Mouse (Mus musculus): ENCODE measurements around the gene Nmrk2. TPM values are rescaled to one million over a fixed set of nuclear protein-coding genes. Genes with fewer than 3 reads are reported as not detected.

The Nmrk2 gene
- polyA plus RNA-seq (2015; fragmentation: Nextera tagmentation; extraction: Ambion mirVana) = not detected in 2 replicates

GRCm38 (mm10) chr10:81201807-81202758, at the start of gene Nmrk2:
Gene Nmrk2, minus strand, starts transcription at chr10:81202051.

GRCm38 (mm10) chr10:81232580-81233225, 30.9 kb upstream of the Nmrk2 start, which contains the start of gene Zfr2:
Gene Zfr2, plus strand, starts transcription at chr10:81233155.

GRCm38 (mm10) chr10:81230438-81231332, 28.8 kb upstream of the Nmrk2 start, which contains the start of gene Atcay:
Gene Atcay, minus strand, starts transcription at chr10:81230833.

GRCm38 (mm10) chr10:81183805-81184204, 18.0 kb downstream of the Nmrk2 start, which contains the start of gene 4930442H23Rik:
Gene 4930442H23Rik, minus strand, starts transcription at chr10:81183849.

GRCm38 (mm10) chr10:81182336-81183333, 19.2 kb downstream of the Nmrk2 start, which contains the start of gene Dapk3:
Gene Dapk3, plus strand, starts transcription at chr10:81183005.

GRCm38 (mm10) chr10:81176466-81177271, 25.2 kb downstream of the Nmrk2 start, which contains the start of gene Eef2:
Gene Eef2, plus strand, starts transcription at chr10:81176631.

DNA sequence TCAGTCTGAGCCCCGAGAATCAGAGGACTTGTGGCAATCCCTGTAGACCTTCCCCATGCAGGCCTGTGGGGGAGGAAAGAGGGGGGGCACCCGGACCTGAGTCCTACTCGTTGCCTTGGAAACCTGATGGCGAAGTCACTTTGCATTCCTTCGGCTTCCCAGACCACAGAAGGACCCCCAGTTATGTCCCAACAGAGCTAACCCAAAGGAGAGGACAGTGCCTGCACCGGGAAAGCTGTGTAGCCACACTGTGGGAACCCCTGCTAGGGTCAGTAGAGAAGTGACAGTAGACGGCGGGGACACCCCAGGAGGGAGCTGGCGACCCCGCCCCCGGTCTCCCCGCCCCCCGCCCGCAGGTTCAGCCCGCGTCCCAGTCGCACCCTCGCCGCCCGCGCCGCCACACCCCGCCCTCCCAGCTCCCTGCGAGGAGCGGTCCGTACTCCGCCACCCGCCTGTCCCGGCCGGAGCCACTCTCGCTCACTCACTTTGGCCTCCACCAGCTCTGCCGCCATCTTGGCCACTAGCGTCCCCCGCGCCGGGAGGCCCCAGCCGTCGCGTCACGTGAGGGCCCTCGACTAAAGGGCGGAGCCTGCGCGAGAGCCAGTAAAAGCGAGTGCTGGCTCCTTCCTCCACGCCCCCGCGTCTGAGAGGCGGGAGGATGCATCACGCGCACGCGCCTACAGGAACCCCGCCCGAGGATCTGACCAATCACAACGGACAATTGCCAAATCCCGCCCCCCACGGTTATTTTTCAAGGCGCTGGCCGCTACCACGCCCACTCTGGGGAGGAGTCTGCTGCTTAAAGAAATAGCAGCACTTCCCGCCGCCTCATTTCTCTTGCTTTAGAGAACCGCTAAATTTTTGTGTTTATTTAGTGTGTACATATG, 34.4 kb downstream of the Nmrk2 start, which contains the start of gene Pias4:
Gene Pias4 (minus strand): TSS at position 724 of the 887 bp plus-strand sequence.

Other genes with a start within 250 kb of the Nmrk2 start
- gene Gng7, start 187.1 kb downstream of the Nmrk2 start, polyA plus RNA-seq (2015; fragmentation: Nextera tagmentation; extraction: Ambion mirVana) = 0.67 and 0.95 TPM in 2 replicates
- not detected in 2 replicates for gene Diras1, start 176.4 kb downstream of the Nmrk2 start, polyA plus RNA-seq (2015; fragmentation: Nextera tagmentation; extraction: Ambion mirVana)
- gene Slc39a3, start 164.6 kb downstream of the Nmrk2 start, polyA plus RNA-seq (2015; fragmentation: Nextera tagmentation; extraction: Ambion mirVana) = 5.5 and 7.1 TPM in 2 replicates
- gene Sgta, start 141.9 kb downstream of the Nmrk2 start, polyA plus RNA-seq (2015; fragmentation: Nextera tagmentation; extraction: Ambion mirVana) = 54.6 and 63.6 TPM in 2 replicates
- gene Thop1, start 132.0 kb downstream of the Nmrk2 start, polyA plus RNA-seq (2015; fragmentation: Nextera tagmentation; extraction: Ambion mirVana) = 19.3 and 20.4 TPM in 2 replicates
- 0.30 and 0.38 TPM in 2 replicates for gene Creb3l3, start 103.2 kb downstream of the Nmrk2 start, polyA plus RNA-seq (2015; fragmentation: Nextera tagmentation; extraction: Ambion mirVana)
- gene Map2k2, start 96.1 kb downstream of the Nmrk2 start, polyA plus RNA-seq (2015; fragmentation: Nextera tagmentation; extraction: Ambion mirVana) = 93.5 and 93.8 TPM in 2 replicates
- 59.5 and 59.9 TPM in 2 replicates for gene Zbtb7a, start 66.8 kb downstream of the Nmrk2 start, polyA plus RNA-seq (2015; fragmentation: Nextera tagmentation; extraction: Ambion mirVana)
- gene Pias4, start 34.1 kb downstream of the Nmrk2 start, polyA plus RNA-seq (2015; fragmentation: Nextera tagmentation; extraction: Ambion mirVana) = 25.3 and 25.7 TPM in 2 replicates
- 454 and 484 TPM in 2 replicates for gene Eef2, start 25.4 kb downstream of the Nmrk2 start, polyA plus RNA-seq (2015; fragmentation: Nextera tagmentation; extraction: Ambion mirVana)
- 22.4 and 23.8 TPM in 2 replicates for gene Dapk3, start 19.0 kb downstream of the Nmrk2 start, polyA plus RNA-seq (2015; fragmentation: Nextera tagmentation; extraction: Ambion mirVana)
- not detected in 2 replicates for gene 4930442H23Rik, start 18.2 kb downstream of the Nmrk2 start, polyA plus RNA-seq (2015; fragmentation: Nextera tagmentation; extraction: Ambion mirVana)
- gene Atcay, start 28.8 kb upstream of the Nmrk2 start, polyA plus RNA-seq (2015; fragmentation: Nextera tagmentation; extraction: Ambion mirVana) = not detected in 2 replicates
- 0.65 and 0.82 TPM in 2 replicates for gene Zfr2, start 31.1 kb upstream of the Nmrk2 start, polyA plus RNA-seq (2015; fragmentation: Nextera tagmentation; extraction: Ambion mirVana)
- gene Matk, start 50.9 kb upstream of the Nmrk2 start, polyA plus RNA-seq (2015; fragmentation: Nextera tagmentation; extraction: Ambion mirVana) = 4.1 and 6.0 TPM in 2 replicates
- 126 and 131 TPM in 2 replicates for gene Mrpl54, start 64.9 kb upstream of the Nmrk2 start, polyA plus RNA-seq (2015; fragmentation: Nextera tagmentation; extraction: Ambion mirVana)
- gene Apba3, start 64.9 kb upstream of the Nmrk2 start, polyA plus RNA-seq (2015; fragmentation: Nextera tagmentation; extraction: Ambion mirVana) = 17.8 and 19.1 TPM in 2 replicates
- 0.53 and 1.2 TPM in 2 replicates for gene Tjp3, start 89.5 kb upstream of the Nmrk2 start, polyA plus RNA-seq (2015; fragmentation: Nextera tagmentation; extraction: Ambion mirVana)
- 15.4 and 20.0 TPM in 2 replicates for gene Pip5k1c, start 90.9 kb upstream of the Nmrk2 start, polyA plus RNA-seq (2015; fragmentation: Nextera tagmentation; extraction: Ambion mirVana)
- 27.4 and 29.3 TPM in 2 replicates for gene Cactin, start 119.1 kb upstream of the Nmrk2 start, polyA plus RNA-seq (2015; fragmentation: Nextera tagmentation; extraction: Ambion mirVana)
- gene Tbxa2r, start 126.7 kb upstream of the Nmrk2 start, polyA plus RNA-seq (2015; fragmentation: Nextera tagmentation; extraction: Ambion mirVana) = 13.1 and 18.9 TPM in 2 replicates
- gene Gipc3, start 141.2 kb upstream of the Nmrk2 start, polyA plus RNA-seq (2015; fragmentation: Nextera tagmentation; extraction: Ambion mirVana) = 0.05 and 0.08 TPM in 2 replicates
- 48.0 and 50.8 TPM in 2 replicates for gene Hmg20b, start 148.4 kb upstream of the Nmrk2 start, polyA plus RNA-seq (2015; fragmentation: Nextera tagmentation; extraction: Ambion mirVana)
- gene Mfsd12, start 155.4 kb upstream of the Nmrk2 start, polyA plus RNA-seq (2015; fragmentation: Nextera tagmentation; extraction: Ambion mirVana) = 14.5 and 14.7 TPM in 2 replicates
- 2.2 and 2.5 TPM in 2 replicates for gene 4930404N11Rik, start 163.8 kb upstream of the Nmrk2 start, polyA plus RNA-seq (2015; fragmentation: Nextera tagmentation; extraction: Ambion mirVana)
- gene Fzr1, start 176.5 kb upstream of the Nmrk2 start, polyA plus RNA-seq (2015; fragmentation: Nextera tagmentation; extraction: Ambion mirVana) = 142 and 145 TPM in 2 replicates
- 71.6 and 73.6 TPM in 2 replicates for gene Dohh, start 182.4 kb upstream of the Nmrk2 start, polyA plus RNA-seq (2015; fragmentation: Nextera tagmentation; extraction: Ambion mirVana)
- gene Gm48551, start 182.4 kb upstream of the Nmrk2 start, polyA plus RNA-seq (2015; fragmentation: Nextera tagmentation; extraction: Ambion mirVana) = 1.6 and 1.8 TPM in 2 replicates
- gene Gm48552, start 187.0 kb upstream of the Nmrk2 start, polyA plus RNA-seq (2015; fragmentation: Nextera tagmentation; extraction: Ambion mirVana) = 0.59 TPM in 1 of 2 replicates, not detected in the other
- 2.9 and 3.5 TPM in 2 replicates for gene Smim24, start 191.0 kb upstream of the Nmrk2 start, polyA plus RNA-seq (2015; fragmentation: Nextera tagmentation; extraction: Ambion mirVana)